Mouse (Mus musculus) megakaryocyte, embryonic 14.5 days (primary cell): ENCODE results near the gene Mrpl58.

Source experiments
- FLI1 ChIP-seq: IDR thresholded peaks from 2 replicates; pipeline ENCODE4 v1.6.1; 2012; ENCODE audit warnings: low read length, inconsistent platforms, mixed read lengths
- GATA1 ChIP-seq: IDR thresholded peaks from 3 replicates; pipeline ENCODE4 v1.6.1; 2012; ENCODE audit warnings: mixed read lengths, low read length, inconsistent platforms, borderline replicate concordance

DNA sequence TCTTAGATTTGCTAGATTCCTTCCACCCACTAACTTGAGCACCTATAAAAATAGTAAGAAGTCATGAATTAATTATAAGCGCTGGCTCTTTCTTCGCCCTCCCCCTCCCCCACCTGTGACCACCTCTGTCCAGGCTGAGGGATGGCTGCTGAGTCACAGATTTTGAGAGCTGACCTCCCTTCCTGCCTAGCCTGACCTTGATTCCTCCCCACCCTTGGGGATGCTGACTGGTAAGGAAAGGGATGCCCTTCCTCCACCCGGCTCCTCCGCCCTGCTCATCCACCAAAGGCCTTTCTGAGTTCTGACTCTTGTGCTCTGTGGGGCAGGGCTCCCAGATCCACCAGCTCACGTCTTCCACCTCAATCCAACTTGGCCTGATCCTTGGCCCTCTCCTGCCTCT, 19.0 kb upstream of the Mrpl58 start:
- TF ChIP-seq GATA1 (no peak), FLI1 (no peak)
